Mouse (Mus musculus) thymus, adult 2 months (tissue): ENCODE measurements around the gene Hs3st3a1.

ENCODE experiments used
- CTCF ChIP-seq: fragments of 200-500 bp; IDR thresholded peaks from 2 replicates; pipeline ENCODE4 v1.5.1; 2012; ENCODE audit warnings: mild to moderate bottlenecking, control low read depth, low read length, moderate library complexity, borderline replicate concordance; ENCODE audit not compliant: control insufficient read depth, poor library complexity, insufficient read depth; ENCODE audit errors: extremely low read depth
- POLR2A ChIP-seq: fragments of 200-500 bp; IDR thresholded peaks from 2 replicates; pipeline ENCODE4 v1.6.1; 2012; ENCODE audit warnings: mild to moderate bottlenecking, low read length, control low read depth, moderate library complexity; ENCODE audit not compliant: control insufficient read depth, poor library complexity, insufficient read depth; ENCODE audit errors: extremely low read depth

GRCm38 (mm10) chr11:64489587-64490433 lies 54.7 kb downstream of the Hs3st3a1 start:
- TF ChIP-seq POLR2A (no peak), CTCF (no peak)
